Mouse (Mus musculus): ENCODE data around the gene Gng7. TPM values are rescaled to one million over a fixed set of nuclear protein-coding genes. Genes with fewer than 3 reads are reported as not detected.

The Gng7 gene
- polyA plus RNA-seq, 1 experiment from 2014 or later, result 8.0 TPM

GRCm38 (mm10) chr10:80899591-80900317, 115.0 kb downstream of the Gng7 start:
- Histone ChIP-seq H3K36me3 (ENCODE audit: control insufficient read depth, insufficient read depth, low read length) (peaks cover 2% of the 10 kb centered on the region; the same call in 1 of the 2 replicates), H3K9ac (ENCODE audit: low read length) (peak overlapping the region; percentile 78), H3K4me2 (ENCODE audit: low read depth, low read length, severe bottlenecking) (peak overlapping the region; percentile 95), H3K4me1 (replicated peaks; ENCODE audit: control insufficient read depth, insufficient read depth, low read length) (peaks cover 8% of the 10 kb centered on the region), H3K4me3 (ENCODE audit: low read depth, low read length) (peak overlapping the region; percentile 84), H3K27me3 (ENCODE audit: control insufficient read depth, insufficient read depth, low read length) (no peaks in the 10 kb centered on the region), H3K9me3 (ENCODE audit: control insufficient read depth, low read length) (no peaks in the 10 kb centered on the region), H3K27ac (ENCODE audit: low read depth, low read length) (no peak overlapping the region; the same call in 1 of the 2 replicates)
- ATAC-seq (replicated peaks; ENCODE audit: low FRiP score), result peak; percentile 1; the same call in 1 of the 2 replicates
- 16% methylated on average over 25 of the region's 25 CpGs for WGBS
- DNase-seq (ENCODE audit: low spot score), result no peak

GRCm38 (mm10) chr10:80899074-80899473, 115.7 kb downstream of the Gng7 start:
- Histone ChIP-seq H3K4me1 (replicated peaks; ENCODE audit: control insufficient read depth, insufficient read depth, low read length) (peaks cover 8% of the 10 kb centered on the region), H3K27ac (ENCODE audit: low read depth, low read length) (no peak overlapping the region), H3K4me2 (ENCODE audit: low read depth, low read length, severe bottlenecking) (no peak overlapping the region), H3K27me3 (ENCODE audit: control insufficient read depth, insufficient read depth, low read length) (no peaks in the 10 kb centered on the region), H3K36me3 (ENCODE audit: control insufficient read depth, insufficient read depth, low read length) (no peaks in the 10 kb centered on the region; the same call in 1 of the 2 replicates), H3K4me3 (ENCODE audit: low read depth, low read length) (peak overlapping the region; percentile 84; the same call in 1 of the 2 replicates), H3K9me3 (ENCODE audit: control insufficient read depth, low read length) (no peaks in the 10 kb centered on the region), H3K9ac (ENCODE audit: low read length) (no peak overlapping the region)
- ATAC-seq (replicated peaks; ENCODE audit: low FRiP score) (no peak), DNase-seq (ENCODE audit: low spot score) (no peak)
- WGBS, result 89% methylated on average over 8 of the region's 8 CpGs

Other genes starting within 250 kb of the Gng7 start
- 116 and 119 TPM in 2 replicates for gene Sf3a2, start 216.7 kb downstream of the Gng7 start, polyA plus RNA-seq (2014; fragmentation: Nextera tagmentation; extraction: Ambion mirVana)
- 160 and 163 TPM in 2 replicates for gene Plekhj1, start 216.3 kb downstream of the Gng7 start, polyA plus RNA-seq (2014; fragmentation: Nextera tagmentation; extraction: Ambion mirVana)
- gene Amh, start 209.7 kb downstream of the Gng7 start, polyA plus RNA-seq (2014; fragmentation: Nextera tagmentation; extraction: Ambion mirVana), result 0.15 and 0.16 TPM in 2 replicates
- 0.47 and 0.59 TPM in 2 replicates for gene Jsrp1, start 201.4 kb downstream of the Gng7 start, polyA plus RNA-seq (2014; fragmentation: Nextera tagmentation; extraction: Ambion mirVana)
- gene Oaz1, start 188.3 kb downstream of the Gng7 start, polyA plus RNA-seq (2014; fragmentation: Nextera tagmentation; extraction: Ambion mirVana), result 1,775 and 1,994 TPM in 2 replicates
- gene Lingo3, start 170.9 kb downstream of the Gng7 start, polyA plus RNA-seq (2014; fragmentation: Nextera tagmentation; extraction: Ambion mirVana), result 1.2 and 2.1 TPM in 2 replicates
- 308 and 322 TPM in 2 replicates for gene Lsm7, start 159.7 kb downstream of the Gng7 start, polyA plus RNA-seq (2014; fragmentation: Nextera tagmentation; extraction: Ambion mirVana)
- gene Sppl2b, start 159.7 kb downstream of the Gng7 start, polyA plus RNA-seq (2014; fragmentation: Nextera tagmentation; extraction: Ambion mirVana), result 37.0 and 39.8 TPM in 2 replicates
- 0.08 and 0.12 TPM in 2 replicates for gene Tmprss9, start 143.1 kb downstream of the Gng7 start, polyA plus RNA-seq (2014; fragmentation: Nextera tagmentation; extraction: Ambion mirVana)
- gene Timm13, start 114.0 kb downstream of the Gng7 start, polyA plus RNA-seq (2014; fragmentation: Nextera tagmentation; extraction: Ambion mirVana), result 313 and 317 TPM in 2 replicates
- gene Lmnb2, start 96.7 kb downstream of the Gng7 start, polyA plus RNA-seq (2014; fragmentation: Nextera tagmentation; extraction: Ambion mirVana), result 29.8 and 30.9 TPM in 2 replicates
- 10.7 and 13.0 TPM in 2 replicates for gene Gadd45b, start 84.9 kb downstream of the Gng7 start, polyA plus RNA-seq (2014; fragmentation: Nextera tagmentation; extraction: Ambion mirVana)
- 1.5 and 2.2 TPM in 2 replicates for gene Diras1, start 10.7 kb upstream of the Gng7 start, polyA plus RNA-seq (2014; fragmentation: Nextera tagmentation; extraction: Ambion mirVana)
- 19.4 and 21.6 TPM in 2 replicates for gene Slc39a3, start 22.5 kb upstream of the Gng7 start, polyA plus RNA-seq (2014; fragmentation: Nextera tagmentation; extraction: Ambion mirVana)
- 259 and 265 TPM in 2 replicates for gene Sgta, start 45.2 kb upstream of the Gng7 start, polyA plus RNA-seq (2014; fragmentation: Nextera tagmentation; extraction: Ambion mirVana)
- 76.1 and 78.9 TPM in 2 replicates for gene Thop1, start 55.1 kb upstream of the Gng7 start, polyA plus RNA-seq (2014; fragmentation: Nextera tagmentation; extraction: Ambion mirVana)
- 0.33 and 0.49 TPM in 2 replicates for gene Creb3l3, start 83.9 kb upstream of the Gng7 start, polyA plus RNA-seq (2014; fragmentation: Nextera tagmentation; extraction: Ambion mirVana)
- 212 and 232 TPM in 2 replicates for gene Map2k2, start 91.0 kb upstream of the Gng7 start, polyA plus RNA-seq (2014; fragmentation: Nextera tagmentation; extraction: Ambion mirVana)
- 8.8 and 10.1 TPM in 2 replicates for gene Zbtb7a, start 120.3 kb upstream of the Gng7 start, polyA plus RNA-seq (2014; fragmentation: Nextera tagmentation; extraction: Ambion mirVana)
- gene Pias4, start 153.0 kb upstream of the Gng7 start, polyA plus RNA-seq (2014; fragmentation: Nextera tagmentation; extraction: Ambion mirVana), result 54.0 and 65.0 TPM in 2 replicates
- gene Eef2, start 161.7 kb upstream of the Gng7 start, polyA plus RNA-seq (2014; fragmentation: Nextera tagmentation; extraction: Ambion mirVana), result 467 and 501 TPM in 2 replicates
- gene Dapk3, start 168.1 kb upstream of the Gng7 start, polyA plus RNA-seq (2014; fragmentation: Nextera tagmentation; extraction: Ambion mirVana), result 54.8 and 59.3 TPM in 2 replicates
- gene 4930442H23Rik, start 168.9 kb upstream of the Gng7 start, polyA plus RNA-seq (2014; fragmentation: Nextera tagmentation; extraction: Ambion mirVana), result not detected in 2 replicates
- gene Nmrk2, start 187.1 kb upstream of the Gng7 start, polyA plus RNA-seq (2014; fragmentation: Nextera tagmentation; extraction: Ambion mirVana), result not detected in 2 replicates
- 20.9 and 23.2 TPM in 2 replicates for gene Atcay, start 215.9 kb upstream of the Gng7 start, polyA plus RNA-seq (2014; fragmentation: Nextera tagmentation; extraction: Ambion mirVana)
- gene Zfr2, start 218.2 kb upstream of the Gng7 start, polyA plus RNA-seq (2014; fragmentation: Nextera tagmentation; extraction: Ambion mirVana), result 5.3 and 6.4 TPM in 2 replicates
- 2.6 and 4.0 TPM in 2 replicates for gene Matk, start 238.0 kb upstream of the Gng7 start, polyA plus RNA-seq (2014; fragmentation: Nextera tagmentation; extraction: Ambion mirVana)